Mouse (Mus musculus): ENCODE measurements around the gene Katnbl1.

The Katnbl1 gene

DNA sequence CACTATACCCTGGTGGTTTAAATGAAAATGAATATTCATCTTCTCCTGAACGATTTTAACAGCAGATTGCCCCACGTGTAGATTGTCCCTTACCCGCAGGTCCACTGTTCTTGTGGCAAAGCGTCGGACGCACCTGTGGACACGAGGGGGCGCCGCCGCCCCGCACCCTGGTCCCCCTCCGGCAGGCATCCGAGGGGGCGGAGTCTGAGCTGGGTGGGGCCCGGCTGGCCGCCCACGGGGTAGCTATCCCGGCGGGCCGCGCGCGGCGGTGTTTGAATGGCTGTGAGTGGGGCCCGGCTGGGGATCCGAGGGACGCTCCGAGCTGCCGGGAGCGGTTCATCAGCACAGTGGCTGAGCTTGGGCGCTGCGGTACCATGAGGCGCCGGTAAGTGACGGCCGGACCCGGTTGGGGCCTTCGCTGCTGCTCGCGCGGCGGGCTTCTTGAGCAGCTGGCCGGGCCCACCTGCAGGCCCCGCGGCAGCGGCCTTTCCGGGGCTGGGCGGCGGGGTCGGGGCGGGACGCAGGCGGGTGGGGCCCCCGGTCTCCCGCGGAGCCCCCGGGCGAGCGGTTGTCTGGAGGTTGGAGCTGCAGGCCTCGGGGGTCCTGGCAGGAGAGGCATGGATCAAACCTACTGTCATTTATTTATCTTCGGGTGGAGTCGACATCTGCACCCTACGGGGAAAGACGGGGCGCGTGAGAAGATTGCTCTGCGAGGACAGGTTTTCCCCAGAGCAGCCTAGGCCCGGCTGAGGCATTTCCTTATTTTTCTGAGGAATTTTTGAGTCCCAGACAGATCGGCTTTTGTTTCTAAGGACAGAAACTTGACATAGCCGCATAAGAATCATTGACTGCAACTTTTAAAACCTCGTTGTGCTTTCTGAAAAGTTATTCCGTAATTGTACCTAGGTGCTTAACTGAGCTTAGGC lies at the start of gene Katnbl1:
Katnbl1 (plus strand) TSS at position 239 of the 926 bp plus-strand sequence.
- DNase-seq, result peak; percentile 88

DNA sequence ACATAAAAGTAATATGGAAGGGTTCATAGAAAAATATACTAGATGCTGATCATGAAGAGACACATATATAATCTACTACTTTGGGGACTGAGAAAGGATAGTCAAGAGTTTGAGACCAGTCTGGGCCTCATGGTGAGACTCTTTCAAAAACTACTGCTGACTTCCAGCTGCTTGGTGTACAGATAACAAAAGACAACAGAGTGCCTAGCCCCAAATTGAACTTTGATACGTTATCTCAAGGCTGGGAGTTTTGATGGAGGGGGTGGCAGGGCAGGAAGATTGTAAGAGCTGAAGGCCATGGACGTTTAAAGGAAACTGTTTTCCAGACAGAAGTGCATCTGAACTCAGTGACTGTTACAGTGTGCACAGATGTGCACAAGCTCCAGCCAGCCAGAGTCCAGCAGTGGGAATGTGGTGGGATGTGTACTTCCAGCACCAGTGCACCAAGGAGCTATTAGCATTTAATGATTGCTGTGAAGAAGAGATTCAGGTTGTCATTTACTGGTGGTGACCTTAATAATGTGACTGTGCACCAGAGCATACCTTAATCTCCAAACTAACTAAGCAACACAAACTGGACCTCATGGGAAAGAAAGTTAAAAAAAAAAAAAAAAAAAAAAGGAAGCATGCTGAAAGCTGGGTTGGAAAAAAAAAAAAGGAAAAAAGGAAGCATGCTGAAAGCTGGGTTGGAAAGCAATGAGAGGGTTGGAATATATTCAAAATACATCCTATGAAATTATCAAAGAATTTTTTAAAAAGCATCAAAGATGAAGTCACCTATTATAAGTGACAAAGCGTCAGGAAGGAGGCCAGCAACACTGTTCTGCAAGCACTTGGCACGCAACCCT lies 46.7 kb upstream of the Katnbl1 start:
- no peak for DNase-seq

DNA sequence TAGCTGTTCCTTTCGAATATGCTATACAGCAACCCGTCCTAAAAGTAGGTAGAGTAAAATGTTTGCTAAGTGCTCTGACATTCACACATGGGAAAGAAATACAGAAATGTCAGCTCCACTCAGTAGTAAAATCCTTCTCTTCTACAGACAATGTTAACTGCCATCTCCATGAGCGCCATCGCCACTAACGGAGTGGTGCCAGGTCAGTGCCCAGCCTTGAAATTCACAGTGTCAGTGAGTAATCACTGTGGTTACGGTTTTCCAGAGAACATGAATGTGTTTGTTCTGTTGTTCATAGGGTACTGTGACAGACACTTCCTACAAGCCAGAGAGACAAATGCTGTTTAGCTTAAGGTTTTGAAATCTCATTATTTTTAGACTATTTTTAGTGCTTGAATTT lies 41.8 kb upstream of the Katnbl1 start:
- DNase-seq, result no peak

DNA sequence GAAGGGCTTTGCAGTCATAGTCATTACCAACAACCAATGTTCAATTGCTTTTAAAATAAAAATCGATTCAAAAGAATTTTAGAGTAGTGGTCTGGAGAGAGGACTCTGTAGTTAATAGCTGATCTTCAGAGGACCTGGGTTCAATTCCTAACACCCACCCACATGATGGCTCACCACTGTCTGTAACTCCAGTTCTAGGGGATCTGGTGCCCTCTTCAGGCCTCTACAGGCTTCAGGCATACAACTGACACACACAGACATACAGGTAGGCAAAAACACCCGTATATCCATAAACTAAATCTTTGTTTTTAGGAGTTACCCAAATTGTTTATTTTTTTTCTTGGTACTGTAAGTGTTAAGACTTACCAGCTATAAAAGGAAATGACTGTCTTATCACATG lies 39.3 kb upstream of the Katnbl1 start:
- no peak for DNase-seq

DNA sequence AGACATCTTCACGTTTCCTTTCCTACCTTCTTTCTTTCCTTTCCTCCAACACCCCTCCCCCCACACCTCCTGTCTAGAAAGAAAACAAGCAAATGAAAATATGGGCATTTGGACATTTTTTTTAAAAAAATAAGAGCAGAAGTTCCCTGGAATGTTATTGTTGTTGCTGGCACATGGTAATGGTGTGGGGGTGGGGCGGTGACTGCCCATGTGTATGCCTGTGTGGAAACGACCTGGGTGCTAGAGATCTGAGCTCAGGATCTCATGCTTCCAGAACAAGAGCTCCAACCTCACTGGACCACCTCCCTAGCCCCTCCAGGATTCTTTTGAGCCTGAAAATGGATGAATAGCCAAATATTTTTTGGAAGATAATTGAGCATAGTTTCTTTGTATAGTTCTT lies 37.9 kb upstream of the Katnbl1 start:
- DNase-seq, result no peak

DNA sequence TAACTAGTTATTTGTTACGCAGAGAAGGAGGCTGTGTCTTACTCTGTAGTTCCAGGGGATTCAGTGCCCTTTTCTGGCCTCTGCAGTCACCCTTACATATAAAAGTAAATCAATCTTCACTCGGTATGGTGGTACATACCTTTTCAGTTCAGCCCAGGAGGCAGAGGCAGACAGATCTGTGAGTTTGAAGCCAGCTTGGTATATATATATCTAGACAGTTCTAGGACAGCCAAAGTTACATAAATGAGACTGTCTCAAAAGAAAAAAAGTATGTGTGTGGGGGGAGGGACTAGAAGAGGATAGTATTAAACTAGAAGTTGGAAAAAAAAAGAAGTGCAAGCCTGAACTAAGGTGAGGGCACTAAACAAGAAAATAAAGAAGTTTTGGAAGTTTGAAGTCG lies 30.8 kb upstream of the Katnbl1 start:
- DNase-seq, result no peak

DNA sequence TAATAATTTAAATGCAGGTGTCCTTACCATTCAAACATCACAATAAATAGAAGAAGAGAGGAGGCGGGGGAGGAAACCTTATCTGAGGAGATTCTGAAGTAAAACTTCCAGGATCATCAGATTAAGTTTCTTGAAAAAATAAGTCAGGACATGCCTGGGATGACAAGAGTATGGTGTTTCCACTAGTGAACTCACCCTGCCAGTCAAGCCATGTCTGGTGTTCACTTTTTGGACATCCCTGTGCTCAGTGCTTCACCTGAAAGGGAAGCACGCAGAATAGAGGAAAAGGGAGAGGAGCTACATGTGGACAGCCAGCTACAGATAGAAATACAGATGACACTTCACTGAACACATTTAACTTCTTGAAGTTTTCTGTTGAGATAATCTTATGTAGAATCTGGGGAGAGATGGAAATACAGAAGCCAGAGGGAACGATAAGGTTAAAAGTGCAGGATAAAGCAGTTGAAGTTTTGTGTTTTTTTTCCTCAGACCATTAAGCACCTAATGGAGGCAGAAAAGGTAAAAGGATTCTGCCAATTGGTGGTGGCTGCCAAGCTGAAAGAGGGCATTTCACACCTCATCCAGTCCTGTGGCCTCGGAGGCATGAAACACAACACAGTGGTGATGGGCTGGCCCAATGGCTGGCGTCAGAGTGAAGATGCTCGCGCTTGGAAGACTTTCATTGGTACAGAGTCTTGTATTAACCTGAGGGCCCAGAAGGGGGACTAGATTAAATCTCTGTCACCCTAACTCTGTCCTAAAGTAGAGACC lies 25.1 kb upstream of the Katnbl1 start:
- DNase-seq, result no peak

DNA sequence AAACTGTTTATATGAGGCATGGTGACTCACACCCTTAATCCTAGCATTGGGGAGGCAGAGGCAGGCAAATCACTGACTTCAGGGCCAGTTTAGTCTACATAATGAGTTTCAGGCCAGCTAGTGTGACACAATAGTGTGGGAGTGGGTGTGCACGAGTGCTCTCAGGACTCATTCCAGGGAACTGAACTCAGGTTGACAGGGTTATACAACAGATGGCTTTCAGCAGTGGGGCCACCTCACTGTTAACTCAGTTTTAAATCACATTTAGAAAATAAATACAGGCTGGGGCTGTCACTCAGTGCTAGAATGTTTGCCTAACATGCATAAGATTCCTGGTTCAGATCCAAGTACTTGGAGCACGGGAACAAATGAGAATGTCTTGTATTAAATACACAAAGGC lies 19.4 kb upstream of the Katnbl1 start:
- peak; percentile 18 for DNase-seq

DNA sequence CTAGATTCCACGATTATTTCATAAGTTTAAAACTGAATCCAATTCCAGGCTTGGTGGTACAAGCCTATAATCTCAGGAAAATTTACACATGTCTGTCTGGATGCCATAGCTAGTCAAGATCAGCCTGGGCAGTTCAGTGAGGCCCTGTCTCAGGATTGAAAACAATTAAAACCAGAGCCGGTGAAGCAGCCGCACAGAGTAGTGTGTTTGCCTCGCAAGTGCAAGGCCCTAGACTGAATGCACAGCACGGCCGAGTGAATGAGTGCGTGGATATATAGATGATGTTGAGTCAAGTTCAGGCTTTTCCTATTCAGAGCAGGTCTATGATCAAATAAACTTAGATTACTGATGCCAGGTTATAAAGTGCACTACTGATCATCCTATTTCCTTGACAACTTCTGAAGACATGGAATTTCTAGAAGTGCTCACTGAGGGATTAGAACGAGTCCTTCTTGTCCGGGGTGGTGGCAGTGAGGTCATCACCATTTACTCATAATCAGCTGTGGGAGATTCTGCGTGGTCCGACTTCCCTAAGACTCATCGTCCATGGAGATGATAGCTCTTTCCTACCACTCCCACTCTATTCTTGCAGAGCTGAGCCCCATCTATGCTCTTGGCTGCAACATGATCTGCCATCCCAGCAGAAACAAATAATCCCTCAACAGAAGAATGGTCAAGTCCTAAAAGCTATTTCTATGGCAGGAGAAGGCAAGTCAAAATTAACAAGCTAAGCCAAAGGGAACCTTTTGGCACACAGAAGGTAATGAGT lies 18.8 kb upstream of the Katnbl1 start:
- no peak for DNase-seq

DNA sequence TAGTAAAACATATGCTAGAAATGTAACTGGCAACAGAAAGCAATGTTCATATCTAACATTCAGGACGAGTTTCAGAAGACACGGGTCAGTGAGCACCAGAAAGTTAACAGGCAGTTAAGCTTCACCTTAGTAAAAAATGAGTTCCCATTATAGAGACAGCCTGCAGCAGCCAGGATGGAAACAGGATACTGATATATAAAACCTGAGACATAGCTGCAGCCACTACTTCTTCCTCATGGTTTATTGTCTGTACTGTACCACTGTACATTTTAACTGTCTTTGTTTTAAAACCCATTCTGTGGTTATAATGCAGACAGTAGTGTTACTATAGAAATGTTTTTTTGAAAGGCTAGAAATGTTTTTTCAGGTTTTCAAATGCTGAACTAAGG lies 18.2 kb upstream of the Katnbl1 start:
- no peak for DNase-seq

DNA sequence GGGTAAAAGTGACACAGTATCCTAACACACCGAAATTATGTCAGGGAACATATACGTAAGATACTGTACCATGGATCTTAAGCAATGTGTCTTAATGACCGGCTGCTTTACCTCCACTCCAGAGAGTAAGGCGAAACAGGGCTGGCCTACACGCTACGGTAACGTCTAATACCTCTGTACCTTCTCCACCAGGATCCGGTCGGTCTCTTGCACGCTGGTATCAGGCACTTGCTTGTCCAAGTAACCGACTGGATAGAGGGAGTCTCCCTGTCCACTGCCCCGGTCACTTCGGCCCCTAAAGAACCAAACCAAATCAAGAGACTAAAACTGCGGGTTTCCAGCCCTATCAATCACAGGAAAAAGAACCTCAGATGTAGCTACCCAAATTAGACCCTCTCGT lies 11.8 kb upstream of the Katnbl1 start:
- DNase-seq, result no peak

DNA sequence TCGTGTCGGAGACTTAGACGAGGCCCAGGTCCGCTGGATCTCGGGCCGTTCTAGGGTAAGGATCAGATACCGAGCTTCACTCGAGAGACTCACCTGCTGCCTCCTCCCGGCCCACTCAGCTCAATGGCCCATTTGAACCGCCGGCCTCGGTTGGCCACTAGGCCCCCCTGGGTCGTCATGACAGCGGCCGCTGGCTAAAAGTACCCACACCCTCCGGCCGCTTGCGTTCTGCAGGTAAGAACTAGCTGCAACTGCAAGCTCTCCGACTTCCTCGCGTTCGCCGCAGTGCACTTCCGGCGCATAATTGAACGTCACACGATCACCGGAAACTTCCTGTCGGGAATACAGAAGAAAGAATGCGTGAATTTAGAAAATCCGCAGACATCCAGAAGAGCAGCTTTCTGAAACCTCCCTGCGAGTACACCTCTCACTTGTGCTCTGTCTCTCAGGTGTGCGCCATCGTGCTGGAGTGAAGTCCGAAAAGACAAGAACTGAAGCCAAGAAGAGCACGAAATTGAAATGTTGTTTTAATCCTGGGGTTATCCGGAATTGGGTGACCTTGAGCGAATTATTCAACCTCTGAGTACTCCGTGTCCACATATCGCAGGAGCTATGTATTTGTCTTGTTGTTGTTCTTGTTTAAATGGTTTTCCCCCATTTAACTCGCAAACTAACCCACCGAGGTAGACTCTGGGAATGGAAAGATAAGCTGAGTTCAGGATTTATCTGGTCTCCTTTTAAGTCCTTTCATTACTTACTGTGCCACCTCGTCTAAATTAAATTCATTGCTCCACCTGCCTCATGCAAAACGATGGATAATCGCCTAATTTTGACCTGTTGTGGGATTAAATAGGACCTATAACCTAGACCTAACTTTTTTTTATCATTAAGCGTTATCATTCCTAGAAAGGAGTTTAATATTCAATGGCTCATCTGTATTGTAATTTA lies 11.0 kb upstream of the Katnbl1 start, which contains the start of gene Emc4:
Emc4 (minus strand) TSS at position 302 of the 948 bp plus-strand sequence.
- peak; percentile 89 for DNase-seq

DNA sequence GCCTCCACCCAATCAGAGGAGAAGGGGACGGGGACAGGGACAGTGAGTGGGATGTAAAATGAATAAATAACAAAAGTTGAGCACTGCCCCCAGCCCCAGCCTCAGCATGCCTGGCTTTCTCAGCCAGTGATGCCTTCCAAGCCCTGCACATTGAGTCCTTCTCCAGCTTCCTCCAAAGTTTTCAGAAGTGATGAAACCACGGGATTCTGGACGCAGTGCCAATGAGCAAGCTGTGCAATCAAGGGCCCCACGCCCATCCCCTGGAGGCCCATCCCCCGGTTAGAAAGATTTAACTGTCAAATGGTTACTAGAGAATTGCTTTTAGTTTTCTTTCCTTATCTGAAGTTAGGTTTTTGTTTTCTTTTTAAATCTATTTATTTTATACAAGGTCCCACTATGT lies 9.1 kb upstream of the Katnbl1 start:
- DNase-seq, result no peak

DNA sequence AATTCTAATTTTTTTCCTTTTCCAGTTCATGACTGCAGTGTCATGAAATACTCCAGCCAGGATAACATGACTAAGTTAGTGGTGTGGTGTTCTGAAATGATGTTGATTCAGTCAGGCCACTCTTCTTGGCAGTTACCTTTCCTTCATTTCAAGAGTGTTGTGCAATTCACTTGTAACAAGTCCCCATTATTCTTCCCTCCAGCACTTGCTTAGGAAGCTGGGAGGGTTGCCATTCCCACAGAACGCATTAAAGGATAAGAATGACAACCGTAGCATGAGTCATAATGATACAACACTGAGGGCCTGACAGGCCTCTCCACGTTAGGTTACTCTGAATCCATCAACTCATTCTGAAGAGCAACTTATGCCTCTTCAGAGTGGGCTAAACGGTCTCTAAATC lies 5.9 kb upstream of the Katnbl1 start:
- DNase-seq, result no peak

DNA sequence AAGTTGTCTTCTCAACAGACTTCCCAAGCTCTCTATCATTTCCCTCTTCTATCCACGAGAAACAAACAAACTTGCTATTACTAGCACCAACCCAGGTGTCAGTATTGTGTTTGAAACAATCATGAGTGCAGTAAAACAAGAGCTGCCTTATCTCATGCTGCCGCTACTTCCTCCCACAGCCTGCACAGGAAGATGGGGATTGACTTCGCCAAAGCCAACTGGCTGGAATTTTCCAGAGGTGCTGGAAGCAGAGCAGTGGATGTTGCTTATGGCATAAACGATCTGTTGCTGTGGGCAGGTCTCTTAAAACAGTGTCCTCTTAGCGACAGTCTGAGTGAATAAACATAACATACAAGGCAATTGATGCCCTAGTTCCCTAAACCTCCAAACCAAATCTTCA lies 4.4 kb upstream of the Katnbl1 start:
- DNase-seq, result no peak

DNA sequence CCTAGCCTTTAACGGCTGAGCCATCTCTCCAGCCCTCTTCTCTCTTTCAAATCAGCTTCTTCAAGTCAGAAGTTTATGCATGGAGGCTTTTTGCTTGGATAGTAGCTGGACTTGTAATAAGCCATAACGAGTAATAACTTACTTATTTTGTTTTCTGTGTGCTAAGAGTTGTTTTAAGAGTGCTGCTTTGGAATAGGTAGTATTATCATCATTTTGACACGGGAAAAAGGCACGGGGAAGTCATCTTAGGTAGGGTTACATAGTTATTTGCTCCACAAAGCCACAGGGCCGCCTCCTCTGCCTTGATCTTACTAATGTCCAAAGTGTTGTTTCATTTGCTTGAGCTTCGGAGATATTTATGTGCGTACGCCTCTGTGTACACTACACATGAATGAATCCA lies 1.1 kb downstream of the Katnbl1 start:
- no peak for DNase-seq

DNA sequence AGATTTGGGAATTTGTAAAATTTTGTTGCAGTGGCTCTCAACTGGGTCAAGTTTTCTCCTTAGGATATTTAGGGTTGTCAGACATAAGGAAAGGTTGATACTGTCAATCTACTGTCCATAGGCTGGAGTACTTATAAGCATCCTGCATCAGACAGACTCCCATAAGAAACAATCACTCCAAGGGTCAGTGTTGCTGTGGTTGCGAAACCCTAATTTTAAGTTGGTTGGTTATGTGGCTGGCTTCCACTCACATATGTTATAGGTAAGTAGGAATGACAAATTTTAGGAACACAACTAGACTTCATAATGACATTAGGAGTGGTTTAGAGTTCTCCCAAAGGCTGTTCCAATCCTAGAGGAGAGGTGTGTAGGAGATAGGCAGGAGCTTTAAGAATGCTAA lies 2.2 kb downstream of the Katnbl1 start:
- no peak for DNase-seq

DNA sequence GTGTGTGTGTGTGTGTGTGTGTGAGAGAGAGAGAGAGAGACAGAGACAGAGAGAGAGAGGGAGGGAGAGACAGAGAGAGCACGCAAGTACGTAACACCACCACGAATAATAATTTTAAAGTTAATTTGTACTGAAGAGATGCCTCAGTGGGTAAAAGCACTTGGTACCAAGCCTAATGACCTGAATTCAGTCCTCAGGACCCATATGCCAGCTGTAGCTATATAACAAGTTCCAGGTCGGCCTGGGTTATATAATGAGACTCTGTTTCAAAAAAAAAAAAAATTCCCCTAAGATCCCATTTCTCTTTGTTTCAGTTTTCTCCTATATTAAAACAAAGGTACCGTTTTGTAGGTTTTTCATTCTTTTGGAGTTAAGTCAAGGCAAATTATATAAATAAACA lies 11.8 kb downstream of the Katnbl1 start:
- DNase-seq, result no peak

DNA sequence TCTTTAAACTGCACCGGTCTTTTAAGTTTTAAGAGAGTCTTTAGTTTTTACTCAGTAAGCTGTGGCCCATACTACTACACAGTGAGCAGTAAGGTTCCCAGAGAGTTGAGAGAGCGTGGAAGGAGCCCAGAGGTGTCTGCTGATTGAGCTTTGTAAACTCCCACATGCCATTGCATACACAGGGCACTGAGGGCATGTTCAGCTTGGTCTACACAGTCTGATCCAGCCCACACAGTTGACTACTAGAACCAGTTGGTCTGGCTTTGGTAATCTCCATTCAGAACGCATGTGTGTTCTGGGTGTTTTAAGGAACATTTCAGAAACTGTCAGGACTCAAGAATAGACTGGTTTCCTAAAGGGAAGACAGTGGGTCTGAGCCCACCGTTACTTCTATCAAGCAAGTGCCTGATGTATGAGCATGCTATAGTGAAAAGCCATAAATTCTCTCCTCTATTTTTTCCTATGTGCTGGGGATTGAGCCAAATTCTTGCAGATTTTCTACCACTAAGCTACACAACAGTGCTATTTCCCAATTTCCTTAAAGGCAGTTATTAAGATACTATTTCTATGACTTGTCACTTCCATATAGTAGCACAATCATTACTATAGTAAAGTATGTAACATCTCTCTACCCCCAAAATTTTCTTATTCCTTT lies 12.5 kb downstream of the Katnbl1 start:
- DNase-seq, result no peak

DNA sequence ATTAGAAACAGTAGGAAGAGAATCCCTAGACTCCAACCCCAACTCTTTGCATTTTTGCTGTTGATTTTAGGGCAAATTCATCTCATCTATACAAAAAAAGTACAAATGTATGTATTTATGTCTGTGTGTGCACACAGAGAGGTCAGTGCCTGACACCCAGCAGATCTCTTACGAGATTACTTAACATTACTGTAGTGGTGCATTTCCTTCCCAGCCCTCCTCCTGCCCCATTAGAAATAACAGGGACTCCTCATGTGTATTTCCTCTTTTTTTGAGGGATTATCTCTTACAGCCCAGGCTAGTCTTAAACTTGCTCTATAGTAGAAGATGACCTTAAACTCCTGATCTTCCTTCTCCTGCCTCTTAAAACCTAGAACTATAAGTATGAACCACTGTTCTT lies 13.7 kb downstream of the Katnbl1 start:
- DNase-seq, result no peak

DNA sequence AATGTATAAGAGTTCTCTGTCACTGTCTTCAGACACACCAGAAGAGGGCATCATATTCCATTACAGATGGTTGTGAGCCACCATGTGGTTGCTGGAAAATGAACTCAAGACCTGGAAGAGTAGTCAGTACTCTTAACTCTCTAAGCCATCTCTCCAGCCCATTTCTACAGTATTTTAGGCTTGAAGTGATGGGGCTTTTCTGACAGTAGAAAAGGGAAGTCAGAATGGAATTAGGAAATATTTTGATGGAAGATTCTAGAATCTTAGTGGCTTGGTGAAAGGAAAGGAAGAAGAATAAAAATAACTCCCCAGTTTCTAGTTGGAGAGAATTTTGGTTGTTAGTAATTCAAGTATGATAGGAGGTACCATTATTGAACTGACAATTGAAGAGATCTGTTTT lies 14.9 kb downstream of the Katnbl1 start:
- no peak for DNase-seq

Measured in layer of hippocampus, adult 9-11 months (tissue).